Mouse (Mus musculus) midbrain, embryonic 14.5 days (tissue): ENCODE results near the gene Gm17324. TPM values are rescaled to one million over a fixed set of nuclear protein-coding genes. Genes with fewer than 3 reads are reported as not detected.

Source experiments
- ATAC-seq: fragments of 200-750 bp; cut with Nextera tagmentation; 2 replicates; pipeline ENCODE4 v1.8.0; 2017; ENCODE audit warnings: moderate number of reproducible peaks, moderate library complexity; ENCODE audit not compliant: low FRiP score, low TSS enrichment
- DNase-seq: peaks from one replicate; pipeline ENCODE4 v3.0.0-alpha.2; 2015
- H3K27ac ChIP-seq: fragments of 300-500 bp; sonication (generic); replicated peaks from 2 replicates; pipeline ENCODE4 v1.5.1; 2014; ENCODE audit warnings: mild to moderate bottlenecking, low read depth, low read length, moderate library complexity
- H3K27me3 ChIP-seq: fragments of 300-500 bp; sonication (generic); 2 replicates; pipeline ENCODE4 v1.6.1; 2014; ENCODE audit warnings: low read length, control low read depth, mixed read lengths; ENCODE audit not compliant: control insufficient read depth, insufficient read depth
- H3K36me3 ChIP-seq: fragments of 300-500 bp; sonication (generic); 2 replicates; pipeline ENCODE4 v1.6.1; 2014; ENCODE audit warnings: low read length, control low read depth; ENCODE audit not compliant: control insufficient read depth, insufficient read depth
- H3K4me1 ChIP-seq: fragments of 300-500 bp; sonication (generic); 2 replicates; pipeline ENCODE4 v1.6.1; 2014; ENCODE audit warnings: mild to moderate bottlenecking, antibody characterized with exemption, low read length, control low read depth; ENCODE audit not compliant: control insufficient read depth, insufficient read depth
- H3K4me2 ChIP-seq: fragments of 300-500 bp; sonication (generic); 2 replicates; pipeline ENCODE4 v1.6.1; 2014; ENCODE audit warnings: mild to moderate bottlenecking, low read length, moderate library complexity
- H3K4me3 ChIP-seq: fragments of 300-500 bp; sonication (generic); replicated peaks from 2 replicates; pipeline ENCODE4 v1.5.1; 2014; ENCODE audit warnings: low read depth, low read length
- H3K9ac ChIP-seq: fragments of 300-500 bp; sonication (generic); replicated peaks from 2 replicates; pipeline ENCODE4 v1.6.1; 2014; ENCODE audit warnings: mild to moderate bottlenecking, low read length, moderate library complexity
- H3K9me3 ChIP-seq: fragments of 300-500 bp; sonication (generic); 2 replicates; pipeline ENCODE4 v1.6.1; 2016; ENCODE audit warnings: low read length, control low read depth, mixed read lengths; ENCODE audit not compliant: control insufficient read depth
- WGBS: fragments of 180-500 bp; shearing (Covaris S2); extraction: QIAGEN DNeasy Blood & Tissue Kit; methylation state at CpG from one replicate; pipeline ENCODE4 v1.1.7; 2014; 5-methylcytosine and 5-hydroxymethylcytosine counted together
- polyA plus RNA-seq: library from polyadenylated mRNA; unstranded; fragments of >200 nt; fragmentation: Nextera tagmentation; extraction: Ambion mirVana; gene quantifications from 2 replicates; pipeline ENCODE4 v1.2.1, GENCODE M21; 2014

Gm17324 gene
- polyA plus RNA-seq, 1 experiment from 2014 or later: 0.92 TPM

GRCm38 (mm10) chr9:78447606-78447972, 997 bp downstream of the Gm17324 start:
- ATAC-seq (peak; percentile 9; the same call in 1 of the 2 replicates), DNase-seq (no peak)
- Histone ChIP-seq H3K4me3 (peak overlapping the region; percentile 94), H3K4me2 (peak overlapping the region; percentile 59), H3K27ac (no peak overlapping the region), H3K36me3 (peaks cover 20% of the 10 kb centered on the region), H3K9ac (peak overlapping the region; percentile 32; the same call in 1 of the 2 replicates), H3K9me3 (no peaks in the 10 kb centered on the region), H3K27me3 (peaks cover 32% of the 10 kb centered on the region), H3K4me1 (peaks cover 12% of the 10 kb centered on the region)
- 29% methylated on average over 9 of the region's 9 CpGs for WGBS

- peak within 1 kb of the TSS; percentile 58 for H3K4me2 ChIP-seq
- ATAC-seq: no peak; the same call in 1 of the 2 replicates
- WGBS: 1% methylated on average over 81 of the region's 81 CpGs
These were observed 5.8 kb downstream of the Gm17324 start, which contains the start of gene Cgas for GRCm38 (mm10) chr9:78442579-78443392. Cgas (minus strand) TSS chr9:78443237.

GRCm38 (mm10) chr9:78442237-78442578, 6.4 kb downstream of the Gm17324 start:
- H3K9ac ChIP-seq: no peak overlapping the region; the same call in 1 of the 2 replicates
- DNase-seq (no peak), ATAC-seq (no peak)
- peaks cover 7% of the 10 kb centered on the region for H3K4me1 ChIP-seq
- H3K4me2 ChIP-seq: peak overlapping the region; percentile 58
- H3K9me3 ChIP-seq: no peaks in the 10 kb centered on the region
- H3K27ac ChIP-seq: no peak overlapping the region
- peaks cover 64% of the 10 kb centered on the region for H3K27me3 ChIP-seq
- WGBS: 3% methylated on average over 9 of the region's 9 CpGs
- no peaks in the 10 kb centered on the region for H3K36me3 ChIP-seq
- H3K4me3 ChIP-seq: peak overlapping the region; percentile 37

More at GRCm38 (mm10) chr9:78442579-78443392, 5.8 kb downstream of the Gm17324 start, which contains the start of gene Cgas:
- Histone ChIP-seq H3K36me3 (no peaks in the 10 kb centered on the region), H3K4me3 (peak within 1 kb of the TSS; percentile 37), H3K27ac (no peak within 1 kb of the TSS), H3K9me3 (no peaks in the 10 kb centered on the region), H3K27me3 (peaks cover 64% of the 10 kb centered on the region), H3K4me1 (peaks cover 7% of the 10 kb centered on the region), H3K9ac (peak within 1 kb of the TSS; percentile 37; the same call in 1 of the 2 replicates)
- DNase-seq: peak; percentile 51

GRCm38 (mm10) chr9:78439426-78439825, 9.2 kb downstream of the Gm17324 start:
- Histone ChIP-seq H3K36me3 (no peaks in the 10 kb centered on the region), H3K9me3 (no peaks in the 10 kb centered on the region), H3K4me3 (no peak overlapping the region), H3K27ac (no peak overlapping the region), H3K4me2 (no peak overlapping the region), H3K9ac (no peak overlapping the region), H3K27me3 (peaks cover 51% of the 10 kb centered on the region), H3K4me1 (peaks cover 7% of the 10 kb centered on the region)
- 67% methylated on average over 5 of the region's 5 CpGs for WGBS
- DNase-seq: no peak
- no peak for ATAC-seq

GRCm38 (mm10) chr9:78432471-78432870, 16.1 kb downstream of the Gm17324 start:
- no peak overlapping the region for H3K4me2 ChIP-seq
- no peak for ATAC-seq
- H3K27me3 ChIP-seq: no peaks in the 10 kb centered on the region
- WGBS: 89% methylated on average over 5 of the region's 5 CpGs
- H3K9me3 ChIP-seq: no peaks in the 10 kb centered on the region
- H3K36me3 ChIP-seq: no peaks in the 10 kb centered on the region
- DNase-seq: no peak
- H3K4me3 ChIP-seq: no peak overlapping the region
- H3K9ac ChIP-seq: no peak overlapping the region
- no peaks in the 10 kb centered on the region for H3K4me1 ChIP-seq
- no peak overlapping the region for H3K27ac ChIP-seq

GRCm38 (mm10) chr9:78430486-78430885, 18.1 kb downstream of the Gm17324 start:
- Histone ChIP-seq H3K27me3 (no peaks in the 10 kb centered on the region), H3K9ac (no peak overlapping the region), H3K4me2 (no peak overlapping the region), H3K4me1 (no peaks in the 10 kb centered on the region), H3K27ac (no peak overlapping the region), H3K9me3 (no peaks in the 10 kb centered on the region), H3K36me3 (no peaks in the 10 kb centered on the region), H3K4me3 (no peak overlapping the region)
- 86% methylated on average over 6 of the region's 6 CpGs for WGBS
- ATAC-seq (no peak), DNase-seq (no peak)

GRCm38 (mm10) chr9:78429551-78429950, 19.0 kb downstream of the Gm17324 start:
- WGBS: 61% methylated on average over 2 of the region's 2 CpGs
- Histone ChIP-seq H3K27me3 (no peaks in the 10 kb centered on the region), H3K4me3 (no peak overlapping the region), H3K27ac (no peak overlapping the region), H3K9ac (no peak overlapping the region), H3K9me3 (no peaks in the 10 kb centered on the region), H3K4me1 (no peaks in the 10 kb centered on the region), H3K4me2 (no peak overlapping the region), H3K36me3 (no peaks in the 10 kb centered on the region)
- ATAC-seq (no peak), DNase-seq (no peak)

GRCm38 (mm10) chr9:78428870-78429432, 19.6 kb downstream of the Gm17324 start:
- no peak overlapping the region for H3K27ac ChIP-seq
- no peaks in the 10 kb centered on the region for H3K27me3 ChIP-seq
- ATAC-seq: no peak
- H3K9ac ChIP-seq: no peak overlapping the region
- H3K4me3 ChIP-seq: no peak overlapping the region
- H3K4me2 ChIP-seq: no peak overlapping the region
- DNase-seq: no peak
- no peaks in the 10 kb centered on the region for H3K9me3 ChIP-seq
- H3K4me1 ChIP-seq: no peaks in the 10 kb centered on the region
- no peaks in the 10 kb centered on the region for H3K36me3 ChIP-seq
- WGBS: 85% methylated on average over 4 of the region's 4 CpGs

- H3K4me1 ChIP-seq: no peaks in the 10 kb centered on the region
- H3K27ac ChIP-seq: no peak overlapping the region
- no peak overlapping the region for H3K4me2 ChIP-seq
- WGBS: 78% methylated on average over 6 of the region's 6 CpGs
- DNase-seq: no peak
- no peak overlapping the region for H3K9ac ChIP-seq
- no peaks in the 10 kb centered on the region for H3K9me3 ChIP-seq
- no peak overlapping the region for H3K4me3 ChIP-seq
- H3K27me3 ChIP-seq: no peaks in the 10 kb centered on the region
- no peak for ATAC-seq
- no peaks in the 10 kb centered on the region for H3K36me3 ChIP-seq
These were observed 20.4 kb downstream of the Gm17324 start for GRCm38 (mm10) chr9:78428185-78428584.
